Mouse (Mus musculus) heart, adult 9 months (tissue): Measurements from ENCODE around the gene Parvg.

ENCODE experiments used
- DNase-seq, 2 experiments: peaks; one replicate each; pipeline ENCODE4 v3.0.0; 2022; ENCODE audit warnings: low spot score in 2 of 2

Gene Parvg

GRCm38 (mm10) chr15:84349915-84350738 lies 26.3 kb downstream of the Parvg start:
- no peak for DNase-seq

GRCm38 (mm10) chr15:84351342-84351741 lies 27.5 kb downstream of the Parvg start:
- DNase-seq = no peak

GRCm38 (mm10) chr15:84351915-84352844 lies 28.4 kb downstream of the Parvg start:
- no peak for DNase-seq

GRCm38 (mm10) chr15:84355081-84355480 lies 31.3 kb downstream of the Parvg start:
- DNase-seq = no peak

- no peak for DNase-seq
Observed at GRCm38 (mm10) chr15:84364746-84365145, 40.9 kb downstream of the Parvg start.

GRCm38 (mm10) chr15:84365675-84366381 lies 42.0 kb downstream of the Parvg start:
- no peak for DNase-seq

- DNase-seq = no peak
Observed at GRCm38 (mm10) chr15:84366574-84366989, 42.8 kb downstream of the Parvg start.

GRCm38 (mm10) chr15:84367402-84367801 lies 43.6 kb downstream of the Parvg start:
- no peak for DNase-seq

- no peak for DNase-seq
Observed at GRCm38 (mm10) chr15:84372801-84373200, 49.0 kb downstream of the Parvg start.

GRCm38 (mm10) chr15:84378734-84379133 lies 54.9 kb downstream of the Parvg start:
- DNase-seq = no peak

GRCm38 (mm10) chr15:84380181-84380580 lies 56.4 kb downstream of the Parvg start:
- no peak for DNase-seq

- DNase-seq = no peak
Observed at GRCm38 (mm10) chr15:84384066-84384465, 60.2 kb downstream of the Parvg start.

GRCm38 (mm10) chr15:84385995-84386565 lies 62.3 kb downstream of the Parvg start:
- DNase-seq = no peak

GRCm38 (mm10) chr15:84388698-84389131 lies 64.9 kb downstream of the Parvg start:
- DNase-seq = no peak

GRCm38 (mm10) chr15:84392131-84392530 lies 68.3 kb downstream of the Parvg start:
- no peak for DNase-seq
